Mouse (Mus musculus) erythroblast, embryonic 14.5 days (primary cell): ENCODE measurements around the gene 4930562C15Rik. TPM values are rescaled to one million over a fixed set of nuclear protein-coding genes. Genes with fewer than 3 reads are reported as not detected.

ENCODE experiments used
- H3K27me3 ChIP-seq: 2 replicates; pipeline ENCODE4 v1.6.1; 2012; ENCODE audit warnings: inconsistent platforms; ENCODE audit not compliant: control insufficient read depth
- H3K36me3 ChIP-seq: 2 replicates; pipeline ENCODE4 v1.6.1; 2012; ENCODE audit warnings: mild to moderate bottlenecking, inconsistent platforms; ENCODE audit not compliant: control insufficient read depth
- H3K4me1 ChIP-seq: 2 replicates; pipeline ENCODE4 v1.6.1; 2012; ENCODE audit warnings: inconsistent platforms; ENCODE audit not compliant: control insufficient read depth
- H3K4me3 ChIP-seq: replicated peaks from 2 replicates; pipeline ENCODE3; 2012; ENCODE audit warnings: moderate library complexity, mild to moderate bottlenecking, inconsistent platforms
- H3K9me3 ChIP-seq: 2 replicates; pipeline ENCODE4 v1.6.1; 2012; ENCODE audit warnings: low read length, inconsistent platforms, mixed read lengths; ENCODE audit not compliant: control insufficient read depth
- GATA1 ChIP-seq: IDR thresholded peaks from 2 replicates; pipeline ENCODE4 v1.6.1; 2012; ENCODE audit warnings: low read length, inconsistent platforms, mixed read lengths
- TAL1 ChIP-seq: IDR thresholded peaks from 3 replicates; pipeline ENCODE4 v1.6.1; 2012; ENCODE audit warnings: low read length, inconsistent platforms, mixed read lengths
- polyA plus RNA-seq: library from polyadenylated mRNA; stranded (reverse); fragments of >175 nt; gene quantifications from 2 replicates; pipeline ENCODE4 v1.2.3, GENCODE M21; 2012

4930562C15Rik gene
- polyA plus RNA-seq, 1 experiment, result not detected

DNA sequence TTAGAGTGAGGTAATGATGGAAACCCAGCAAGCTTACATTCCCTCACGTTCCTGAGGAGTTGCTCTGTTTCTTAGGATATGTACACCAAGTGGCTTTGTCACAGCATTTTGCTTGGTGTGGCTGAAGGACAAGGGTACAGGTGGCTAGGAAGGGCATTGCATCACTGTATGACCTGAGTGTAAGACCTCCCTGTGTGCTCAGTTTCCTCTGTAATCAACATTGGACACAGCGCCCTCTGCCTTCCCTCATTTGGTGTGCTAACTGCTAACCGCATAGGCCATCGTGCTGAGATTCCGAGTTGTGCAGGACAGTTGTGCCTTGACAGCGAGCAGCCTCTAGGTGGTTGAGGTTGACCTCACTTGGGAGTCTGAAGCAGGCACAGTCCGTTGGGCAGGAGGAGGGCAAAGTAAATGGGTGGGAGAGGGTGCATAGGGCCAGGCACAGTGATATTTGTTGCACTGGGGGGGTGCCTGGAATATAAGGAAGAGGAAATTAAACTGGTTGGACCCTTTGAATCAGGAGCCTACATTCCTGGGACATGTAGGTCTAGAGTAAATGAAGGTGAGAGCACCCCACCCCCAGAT lies 62.0 kb downstream of the 4930562C15Rik start:
- no peaks in the 10 kb centered on the region for H3K27me3 ChIP-seq
- H3K4me3 ChIP-seq, result no peak overlapping the region
- H3K36me3 ChIP-seq, result peaks cover 4% of the 10 kb centered on the region
- H3K9me3 ChIP-seq, result no peaks in the 10 kb centered on the region
- TF ChIP-seq TAL1 (no peak), GATA1 (no peak)
- H3K4me1 ChIP-seq, result peaks cover 35% of the 10 kb centered on the region

- no peaks in the 10 kb centered on the region for H3K9me3 ChIP-seq
- no peak overlapping the region for H3K4me3 ChIP-seq
- peaks cover 32% of the 10 kb centered on the region for H3K4me1 ChIP-seq
- TF ChIP-seq TAL1 (no peak), GATA1 (no peak)
- H3K36me3 ChIP-seq, result peaks cover 2% of the 10 kb centered on the region; the same call in 1 of the 2 replicates
- H3K27me3 ChIP-seq, result no peaks in the 10 kb centered on the region
These were observed 63.7 kb downstream of the 4930562C15Rik start for GRCm38 (mm10) chr16:4898881-4899280.

- no peak for TF ChIP-seq GATA1
- no peak for TF ChIP-seq TAL1
- Histone ChIP-seq H3K27me3 (no peaks in the 10 kb centered on the region), H3K36me3 (peaks cover under 1% of the 10 kb centered on the region; the same call in 1 of the 2 replicates), H3K4me1 (peaks cover 28% of the 10 kb centered on the region), H3K4me3 (no peak overlapping the region), H3K9me3 (no peaks in the 10 kb centered on the region)
These were observed 64.5 kb downstream of the 4930562C15Rik start for GRCm38 (mm10) chr16:4899711-4900110.

- no peaks in the 10 kb centered on the region for H3K27me3 ChIP-seq
- TF ChIP-seq GATA1 (no peak), TAL1 (no peak)
- no peaks in the 10 kb centered on the region for H3K36me3 ChIP-seq
- H3K4me1 ChIP-seq, result peaks cover 21% of the 10 kb centered on the region
- no peaks in the 10 kb centered on the region for H3K9me3 ChIP-seq
- H3K4me3 ChIP-seq, result no peak overlapping the region
These were observed 66.0 kb downstream of the 4930562C15Rik start for GRCm38 (mm10) chr16:4901167-4901566.

GRCm38 (mm10) chr16:4902390-4902789 lies 67.2 kb downstream of the 4930562C15Rik start:
- TF ChIP-seq TAL1 (no peak), GATA1 (no peak)

DNA sequence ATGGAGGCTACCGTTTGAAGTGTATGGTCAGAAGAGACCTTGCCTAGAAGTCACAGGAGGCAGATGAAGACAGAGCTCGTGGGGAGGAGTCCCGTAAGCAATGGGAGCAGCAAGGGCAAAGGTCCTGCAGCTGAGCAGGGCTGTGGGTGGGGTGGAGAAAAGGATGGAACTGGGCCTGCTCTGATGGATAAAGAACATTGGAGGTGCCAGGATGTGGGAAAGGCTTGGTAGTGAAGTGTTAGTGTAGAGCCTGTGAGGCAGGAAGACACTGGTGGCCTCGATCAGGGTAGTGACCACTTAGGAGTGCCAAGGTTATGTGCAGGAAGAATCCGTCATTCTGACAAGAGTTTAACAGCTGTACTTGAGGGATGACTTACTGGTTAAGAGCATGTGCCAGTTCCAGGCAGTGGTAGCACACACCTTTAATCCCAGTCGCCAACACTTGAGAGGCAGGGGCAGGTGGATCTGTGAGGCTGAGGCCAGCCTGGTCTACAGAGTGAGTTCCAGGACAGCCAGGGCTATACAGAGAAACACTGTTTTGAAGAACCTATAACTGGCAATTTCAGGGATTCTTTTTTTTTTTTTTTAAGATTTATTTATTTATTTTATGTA lies 68.4 kb downstream of the 4930562C15Rik start:
- Histone ChIP-seq H3K36me3 (peaks cover 4% of the 10 kb centered on the region), H3K27me3 (no peaks in the 10 kb centered on the region), H3K4me3 (no peak overlapping the region), H3K9me3 (no peaks in the 10 kb centered on the region), H3K4me1 (peaks cover 11% of the 10 kb centered on the region)
- no peak for TF ChIP-seq GATA1

More at GRCm38 (mm10) chr16:4902390-4902789, 67.2 kb downstream of the 4930562C15Rik start:
- peaks cover 9% of the 10 kb centered on the region for H3K4me1 ChIP-seq
- peaks cover 1% of the 10 kb centered on the region for H3K36me3 ChIP-seq
- no peak overlapping the region for H3K4me3 ChIP-seq
- H3K9me3 ChIP-seq, result no peaks in the 10 kb centered on the region
- no peaks in the 10 kb centered on the region for H3K27me3 ChIP-seq

GRCm38 (mm10) chr16:4904878-4905277 lies 69.7 kb downstream of the 4930562C15Rik start:
- no peak overlapping the region for H3K4me3 ChIP-seq
- peaks cover 9% of the 10 kb centered on the region for H3K4me1 ChIP-seq
- peaks cover 11% of the 10 kb centered on the region for H3K36me3 ChIP-seq
- H3K27me3 ChIP-seq, result no peaks in the 10 kb centered on the region
- H3K9me3 ChIP-seq, result no peaks in the 10 kb centered on the region
- TF ChIP-seq TAL1 (no peak), GATA1 (no peak)

DNA sequence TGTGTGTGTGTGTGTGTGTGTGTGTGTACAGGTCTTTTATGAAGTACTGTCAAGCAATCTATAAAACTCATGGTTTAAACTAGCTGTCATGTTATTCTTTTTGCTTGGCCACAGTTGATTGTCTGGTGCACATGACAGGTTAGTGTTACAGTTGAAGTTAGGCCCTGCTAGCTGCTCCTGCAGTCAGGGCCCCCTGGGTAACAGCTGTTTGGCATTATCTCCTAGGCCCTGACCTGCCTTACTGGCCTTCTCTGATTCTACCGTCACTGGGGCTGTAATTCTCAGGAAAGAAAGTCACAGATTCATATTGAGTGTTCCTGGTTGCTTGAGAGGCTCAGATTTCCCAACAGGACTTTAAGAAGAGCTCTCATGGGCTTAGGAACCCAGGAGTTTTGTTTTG lies 70.4 kb downstream of the 4930562C15Rik start:
- TF ChIP-seq GATA1, result no peak
- TF ChIP-seq TAL1, result no peak
- no peaks in the 10 kb centered on the region for H3K27me3 ChIP-seq
- H3K4me1 ChIP-seq, result peaks cover 9% of the 10 kb centered on the region
- no peaks in the 10 kb centered on the region for H3K9me3 ChIP-seq
- H3K36me3 ChIP-seq, result peaks cover 15% of the 10 kb centered on the region
- no peak overlapping the region for H3K4me3 ChIP-seq

- Histone ChIP-seq H3K27me3 (no peaks in the 10 kb centered on the region), H3K36me3 (peaks cover 24% of the 10 kb centered on the region), H3K9me3 (no peaks in the 10 kb centered on the region), H3K4me1 (peaks cover 9% of the 10 kb centered on the region), H3K4me3 (no peak overlapping the region)
- no peak for TF ChIP-seq GATA1
- no peak for TF ChIP-seq TAL1
These were observed 71.3 kb downstream of the 4930562C15Rik start for GRCm38 (mm10) chr16:4906559-4906958.

GRCm38 (mm10) chr16:4907386-4907785 lies 72.2 kb downstream of the 4930562C15Rik start:
- no peaks in the 10 kb centered on the region for H3K27me3 ChIP-seq
- TF ChIP-seq TAL1 (no peak), GATA1 (no peak)
- H3K9me3 ChIP-seq, result no peaks in the 10 kb centered on the region
- H3K36me3 ChIP-seq, result peaks cover 30% of the 10 kb centered on the region
- H3K4me1 ChIP-seq, result peaks cover 11% of the 10 kb centered on the region
- H3K4me3 ChIP-seq, result no peak overlapping the region
